Mouse (Mus musculus) Patski (cell line): ENCODE results near the gene Rsl24d1. TPM values are rescaled to one million over a fixed set of nuclear protein-coding genes. Genes with fewer than 3 reads are reported as not detected.
"Not testable (repeated sequence)": the region's sequence is repeated elsewhere in the genome, so short reads cannot be mapped to it uniquely, and the experiment has no call there.

ENCODE experiments used
- ATAC-seq: fragments of 100-300 bp; one replicate; pipeline ENCODE4 v1.8.0; 2021
- CTCF ChIA-PET: fragments of 350-600 bp; sonication (Branson Sonifier 250); formaldehyde crosslinking; loops from one replicate; lab custom pipeline; 2022; ENCODE audit warnings: inconsistent platforms; lab: Charles Lee
- POLR2A ChIA-PET: fragments of 350-600 bp; sonication (Branson Sonifier 250); formaldehyde crosslinking; loops from one replicate; lab custom pipeline; 2022; ENCODE audit warnings: antibody characterized with exemption, inconsistent platforms; lab: Charles Lee
- DNase-seq: peaks from one replicate; pipeline ENCODE4 v3.0.0-alpha.2; 2011; ENCODE audit warnings: low read depth, low spot score
- H3K27me3 ChIP-seq: fragments of 371-371 bp; one replicate; pipeline ENCODE4 v1.5.1; 2021
- CTCF ChIP-seq: fragments of 100-300 bp; IDR thresholded peaks from one replicate; pipeline ENCODE4 v1.5.1; 2021
- in situ Hi-C: fragments of 300-500 bp; cut with MboI; formaldehyde crosslinking; loops from 3 replicates; pipeline ENCODE4 v1.11.1; 2018; ENCODE audit warnings: low pct_unique_long_range_greater_than_20kb, mixed read lengths
- polyA plus RNA-seq: library from polyadenylated mRNA; unstranded; gene quantifications from one replicate; pipeline ENCODE4 v1.2.3, GENCODE M21; 2021

The Rsl24d1 gene
- polyA plus RNA-seq, 1 experiment from 2014 or later, result 52.1 TPM

GRCm38 (mm10) chr9:73101536-73101935 is 11.7 kb upstream of the Rsl24d1 start, which contains the start of gene Khdc3:
Gene Khdc3 (plus strand): TSS chr9:73101836.
- in situ Hi-C loops, result no loop called here
- TF ChIP-seq CTCF, result no peak
- H3K27me3 ChIP-seq, result peaks cover 9% of the 10 kb centered on the region
- DNase-seq (no peak), ATAC-seq (no peak)
- CTCF ChIA-PET, result no interaction called here
- POLR2A ChIA-PET, result no interaction called here

GRCm38 (mm10) chr9:73102181-73102580 is 11.0 kb upstream of the Rsl24d1 start, which contains the start of gene Gm20509:
Gene Gm20509 (plus strand): TSS chr9:73102470.
- in situ Hi-C loops, result no loop called here
- TF ChIP-seq CTCF, result no peak
- POLR2A ChIA-PET, result no interaction called here
- peaks cover 9% of the 10 kb centered on the region for H3K27me3 ChIP-seq
- ATAC-seq (no peak), DNase-seq (no peak)
- CTCF ChIA-PET, result interaction anchor here (1.0 kb wide), 1 partner anchor 10 kb away, joined by 5 read pairs; no protein-coding TSS in a partner anchor

- POLR2A ChIA-PET, result no interaction called here
- in situ Hi-C loops, result no loop called here
- ATAC-seq (no peak), DNase-seq (no peak)
- peaks cover 4% of the 10 kb centered on the region for H3K27me3 ChIP-seq
- CTCF ChIA-PET, result no interaction called here
- no peak for TF ChIP-seq CTCF
These were observed 9.9 kb upstream of the Rsl24d1 start for GRCm38 (mm10) chr9:73103159-73103879.

DNA sequence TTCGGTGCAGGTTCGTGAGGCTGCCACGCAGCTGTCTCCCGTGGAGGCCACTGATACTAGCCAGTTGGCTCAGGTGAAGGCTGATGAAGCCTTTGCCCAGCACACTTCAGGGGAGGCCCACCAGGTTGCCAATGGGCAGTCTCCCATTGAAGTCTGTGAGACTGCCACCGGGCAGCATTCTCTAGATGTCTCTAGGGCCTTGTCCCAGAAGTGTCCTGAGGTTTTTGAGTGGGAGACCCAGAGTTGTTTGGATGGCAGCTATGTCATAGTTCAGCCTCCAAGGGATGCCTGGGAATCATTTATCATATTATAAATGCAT is 9.4 kb upstream of the Rsl24d1 start:
- ChIA-PET POLR2A (no interaction called here), CTCF (no interaction called here)
- peaks cover 4% of the 10 kb centered on the region for H3K27me3 ChIP-seq
- in situ Hi-C loops, result no loop called here
- TF ChIP-seq CTCF, result no peak
- ATAC-seq, result no peak
- DNase-seq, result no peak

GRCm38 (mm10) chr9:73105141-73105540 is 8.1 kb upstream of the Rsl24d1 start:
- in situ Hi-C loops, result no loop called here
- peaks cover 4% of the 10 kb centered on the region for H3K27me3 ChIP-seq
- DNase-seq, result no peak
- ChIA-PET CTCF (no interaction called here), POLR2A (no interaction called here)
- no peak for ATAC-seq
- no peak for TF ChIP-seq CTCF

GRCm38 (mm10) chr9:73105771-73106170 is 7.5 kb upstream of the Rsl24d1 start:
- no peak for TF ChIP-seq CTCF
- in situ Hi-C loops, result no loop called here
- ATAC-seq, result no peak
- CTCF ChIA-PET, result no interaction called here
- DNase-seq, result no peak
- POLR2A ChIA-PET, result no interaction called here
- peaks cover 4% of the 10 kb centered on the region for H3K27me3 ChIP-seq

DNA sequence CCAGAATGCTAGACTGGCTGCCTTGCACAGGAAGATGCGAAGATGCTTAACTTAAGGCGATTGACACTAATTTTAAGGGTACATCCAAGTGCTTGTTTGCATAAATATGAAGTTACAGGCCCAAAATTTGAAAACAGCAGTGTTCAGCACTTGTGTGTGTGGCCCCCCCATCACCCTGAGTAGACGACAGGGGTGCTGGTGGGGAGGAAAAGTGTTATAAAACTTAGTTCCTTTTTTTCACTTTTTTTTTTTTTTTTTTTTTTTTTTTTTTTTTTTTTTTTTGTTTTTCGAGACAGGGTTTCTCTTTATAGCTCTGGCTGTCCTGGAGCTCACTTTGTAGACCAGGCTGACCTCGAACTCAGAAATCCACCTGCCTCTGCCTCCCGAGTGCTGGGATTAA is 3.5 kb downstream of the Rsl24d1 start:
- CTCF ChIA-PET, DNase-seq, in situ Hi-C loops, ATAC-seq, POLR2A ChIA-PET, H3K27me3 ChIP-seq: not testable (repeated sequence)

DNA sequence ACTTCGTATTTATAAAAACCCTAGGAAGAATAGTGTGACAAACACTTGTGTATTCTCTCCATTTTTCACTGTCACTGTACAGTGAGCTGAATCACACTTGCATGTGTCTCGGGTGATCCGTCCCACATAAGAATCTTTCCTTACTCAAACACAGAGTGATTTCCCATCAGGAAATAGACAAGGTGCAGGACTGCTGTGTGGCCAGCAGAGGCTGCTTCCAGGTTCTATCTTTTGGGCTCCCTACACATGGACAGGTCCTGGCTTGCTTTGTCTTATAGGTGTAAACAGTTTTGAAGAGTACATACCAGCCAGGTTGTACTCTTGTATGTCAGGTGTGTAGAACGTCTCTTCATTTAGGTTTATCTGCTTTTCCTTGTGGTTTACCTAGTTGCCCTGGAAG is 4.8 kb downstream of the Rsl24d1 start:
- CTCF ChIA-PET, result no interaction called here
- peak; percentile 36 for TF ChIP-seq CTCF
- ATAC-seq, result no peak
- in situ Hi-C loops, result no loop called here
- POLR2A ChIA-PET, result no interaction called here
- H3K27me3 ChIP-seq, result no peaks in the 10 kb centered on the region
- no peak for DNase-seq

- POLR2A ChIA-PET, result no interaction called here
- peak; percentile 48 for TF ChIP-seq CTCF
- no peak for DNase-seq
- no peak for ATAC-seq
- CTCF ChIA-PET, result no interaction called here
- H3K27me3 ChIP-seq, result no peaks in the 10 kb centered on the region
- in situ Hi-C loops, result no loop called here
These were observed 8.5 kb downstream of the Rsl24d1 start for GRCm38 (mm10) chr9:73121735-73122134.

GRCm38 (mm10) chr9:73125043-73125570 is 11.9 kb downstream of the Rsl24d1 start:
- ChIA-PET CTCF (no interaction called here), POLR2A (no interaction called here)
- no peak for TF ChIP-seq CTCF
- H3K27me3 ChIP-seq, result no peaks in the 10 kb centered on the region
- ATAC-seq (no peak), DNase-seq (no peak)
- in situ Hi-C loops, result no loop called here

GRCm38 (mm10) chr9:73127457-73127856 is 14.2 kb downstream of the Rsl24d1 start:
- H3K27me3 ChIP-seq, result no peaks in the 10 kb centered on the region
- DNase-seq (no peak), ATAC-seq (no peak)
- in situ Hi-C loops, result no loop called here
- ChIA-PET POLR2A (no interaction called here), CTCF (interaction anchor here (0.7 kb wide), 1 partner anchor 20 kb away, joined by 3 read pairs; no protein-coding TSS in a partner anchor)
- no peak for TF ChIP-seq CTCF
